Mouse (Mus musculus) brain, embryonic 14.5 days (tissue): ENCODE measurements at regions not wholly inside any gene's neighbourhood (a gene's known extent, or its start where the extent isn't known, plus 50 kb on each side); places are given as distances from the start of the nearest gene placed in this dataset.

Experiments
- CTCF ChIP-seq: fragments of 200-500 bp; IDR thresholded peaks from 2 replicates; pipeline ENCODE4 v1.5.1; 2012; ENCODE audit warnings: inconsistent platforms, mild to moderate bottlenecking, moderate library complexity, borderline replicate concordance; ENCODE audit not compliant: insufficient read depth, insufficient read length; ENCODE audit errors: extremely low read depth
- POLR2A ChIP-seq: fragments of 200-500 bp; IDR thresholded peaks from 2 replicates; pipeline ENCODE4 v1.6.1; 2012; ENCODE audit warnings: mild to moderate bottlenecking, inconsistent platforms, borderline replicate concordance; ENCODE audit not compliant: poor library complexity, insufficient read depth, insufficient read length, severe bottlenecking; ENCODE audit errors: extremely low read depth

DNA sequence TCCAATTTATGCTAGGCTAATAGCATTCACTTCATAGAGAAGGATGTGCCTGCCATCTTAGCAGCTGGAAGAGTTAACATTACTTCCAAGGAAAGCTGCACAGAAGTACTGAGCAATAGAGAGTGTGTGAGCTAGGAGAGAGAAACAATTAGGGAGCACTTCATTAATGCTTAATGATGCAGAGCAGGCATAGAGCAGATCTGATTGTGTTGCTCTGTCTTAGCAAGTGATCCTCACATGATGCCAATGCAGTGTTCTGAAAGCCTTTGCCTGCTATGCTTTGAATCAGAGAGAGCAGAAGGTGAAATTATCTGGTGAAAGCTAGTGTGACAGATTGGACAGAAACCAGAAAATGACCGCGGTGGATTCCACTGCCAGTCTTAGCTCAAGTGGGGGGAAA, 987.8 kb upstream of the Lcorl start:
- TF ChIP-seq POLR2A (no peak), CTCF (no peak)
